Mouse (Mus musculus) liver, embryonic 15.5 days (tissue): ENCODE data around the gene Wwc2. TPM values are rescaled to one million over a fixed set of nuclear protein-coding genes. Genes with fewer than 3 reads are reported as not detected.

Experiments used
- ATAC-seq: fragments of 200-750 bp; cut with Nextera tagmentation; 2 replicates; pipeline ENCODE4 v1.8.0; 2017; ENCODE audit warnings: moderate number of reproducible peaks, mild to moderate bottlenecking, moderate library complexity; ENCODE audit not compliant: insufficient read depth
- H3K27ac ChIP-seq: fragments of 300-500 bp; sonication (generic); replicated peaks from 2 replicates; pipeline ENCODE4 v1.5.1; 2015; ENCODE audit warnings: mild to moderate bottlenecking, inconsistent platforms
- H3K27me3 ChIP-seq: fragments of 300-500 bp; sonication (generic); 2 replicates; pipeline ENCODE4 v1.6.1; 2015; ENCODE audit warnings: mild to moderate bottlenecking, inconsistent platforms
- H3K36me3 ChIP-seq: fragments of 300-500 bp; sonication (generic); replicated peaks from 2 replicates; pipeline ENCODE4 v1.6.1; 2015; ENCODE audit warnings: moderate library complexity, mild to moderate bottlenecking, inconsistent platforms
- H3K4me1 ChIP-seq: fragments of 300-500 bp; sonication (generic); replicated peaks from 2 replicates; pipeline ENCODE4 v1.6.1; 2015; ENCODE audit warnings: inconsistent platforms
- H3K4me2 ChIP-seq: fragments of 300-500 bp; sonication (generic); 2 replicates; pipeline ENCODE4 v1.6.1; 2015; ENCODE audit warnings: moderate library complexity, mild to moderate bottlenecking, inconsistent platforms
- H3K4me3 ChIP-seq: fragments of 300-500 bp; sonication (generic); replicated peaks from 2 replicates; pipeline ENCODE4 v1.5.1; 2015; ENCODE audit warnings: mild to moderate bottlenecking, inconsistent platforms
- H3K9ac ChIP-seq: fragments of 300-500 bp; sonication (generic); 2 replicates; pipeline ENCODE4 v1.6.1; 2015; ENCODE audit warnings: moderate library complexity, mild to moderate bottlenecking, inconsistent platforms
- H3K9me3 ChIP-seq: fragments of 300-500 bp; sonication (generic); replicated peaks from 2 replicates; pipeline ENCODE4 v1.6.1; 2016; ENCODE audit warnings: inconsistent platforms
- WGBS: fragments of 180-500 bp; shearing (Covaris S2); methylation state at CpG from one replicate; pipeline ENCODE4 v1.1.7; 2015; ENCODE audit warnings: mixed read lengths; ENCODE audit not compliant: insufficient replicate concordance; 5-methylcytosine and 5-hydroxymethylcytosine counted together
- polyA plus RNA-seq: library from polyadenylated mRNA; unstranded; fragments of >200 nt; fragmentation: Nextera tagmentation; extraction: Ambion mirVana; gene quantifications from 2 replicates; pipeline ENCODE4 v1.2.1, GENCODE M21; 2015

The Wwc2 gene
- 1.4 and 1.7 TPM in 2 replicates for polyA plus RNA-seq

DNA sequence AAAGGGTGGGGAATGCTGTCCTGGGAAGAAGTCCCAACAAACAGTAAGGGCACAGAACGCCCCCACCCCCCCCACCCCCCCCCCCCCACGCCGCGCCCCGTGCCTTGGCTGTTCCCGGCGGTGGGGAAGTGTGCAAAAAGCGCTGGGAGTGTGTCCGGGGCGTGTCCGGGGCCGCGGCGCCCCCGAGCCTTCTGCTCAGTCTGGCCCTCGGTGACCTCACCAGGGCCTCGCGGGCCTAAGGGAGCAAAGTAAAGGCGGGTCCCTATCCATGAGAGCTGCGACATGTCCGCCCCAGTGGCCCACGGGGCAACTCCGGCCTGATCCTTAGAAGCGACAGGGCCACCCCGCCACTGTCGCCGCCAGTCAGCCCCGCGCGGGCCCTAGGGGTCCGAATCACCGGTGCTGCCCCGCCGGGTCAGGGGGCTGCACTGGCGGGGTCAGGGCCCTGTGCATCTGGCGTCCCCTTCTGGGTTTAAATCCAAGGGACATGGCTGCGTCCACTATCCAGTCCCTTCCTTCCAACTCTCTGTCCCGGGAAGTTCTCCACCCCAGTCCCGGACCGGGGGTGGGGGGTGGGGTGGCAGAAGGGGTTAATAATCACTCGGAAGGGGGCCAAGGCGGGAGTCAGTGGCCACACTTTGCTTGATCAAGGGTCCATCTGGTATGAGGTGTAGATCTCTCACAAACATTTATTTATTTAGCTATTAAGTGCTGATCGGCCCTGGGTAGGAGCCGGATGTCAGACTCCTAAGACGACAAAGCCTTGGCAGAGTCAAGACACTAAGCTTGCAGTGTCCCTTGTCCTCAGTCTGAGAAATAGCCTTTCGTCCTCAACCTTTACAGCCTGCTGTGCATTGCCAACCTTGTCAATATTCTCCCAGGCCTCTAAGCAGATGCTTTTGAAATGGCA, at the start of gene Wwc2:
TSS of gene Wwc2 (minus strand) at position 14 of the 910 bp plus-strand sequence.
- no peaks in the 10 kb centered on the region for H3K9me3 ChIP-seq
- peaks cover 29% of the 10 kb centered on the region for H3K4me1 ChIP-seq
- H3K4me2 ChIP-seq = peak within 1 kb of the TSS; percentile 87
- WGBS = 7% methylated on average over 46 of the region's 46 CpGs
- peak within 1 kb of the TSS; percentile 58 for H3K9ac ChIP-seq
- H3K4me3 ChIP-seq = peak within 1 kb of the TSS; percentile 66
- no peaks in the 10 kb centered on the region for H3K36me3 ChIP-seq
- peak; percentile 67 for ATAC-seq
- peaks cover 38% of the 10 kb centered on the region for H3K27me3 ChIP-seq
- H3K27ac ChIP-seq = peak within 1 kb of the TSS; percentile 72

DNA sequence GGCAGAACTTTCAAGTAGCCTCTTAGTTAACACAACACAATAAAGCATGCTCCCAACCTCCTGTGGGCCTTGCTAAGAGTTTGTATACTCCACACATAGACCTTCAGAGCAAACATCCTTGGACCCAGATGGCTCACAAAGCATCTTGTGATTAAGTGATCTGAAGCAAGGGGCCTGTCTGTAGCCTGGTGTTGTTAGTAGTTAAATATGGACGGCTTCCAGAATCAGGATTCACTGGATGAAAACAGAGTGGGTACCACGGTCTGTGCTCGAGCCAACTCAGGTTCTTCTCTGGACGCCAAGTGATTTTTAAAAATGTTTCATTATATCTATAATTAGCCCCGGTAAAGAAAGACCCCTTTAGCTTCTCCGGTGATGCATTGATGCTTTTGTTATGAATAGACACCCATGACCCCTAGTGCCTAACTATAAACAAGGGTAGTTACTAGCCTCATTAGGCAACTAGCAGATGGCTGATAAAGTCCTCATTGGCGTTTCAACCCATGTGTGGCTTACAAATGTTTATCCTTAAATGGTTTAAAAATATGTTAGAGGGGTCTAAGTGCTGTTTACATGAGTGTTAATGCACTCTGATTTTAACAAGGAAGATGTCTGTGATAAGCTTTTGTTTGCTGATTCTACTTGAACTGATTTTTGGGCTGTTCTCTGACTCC, 47.7 kb upstream of the Wwc2 start:
- no peaks in the 10 kb centered on the region for H3K27me3 ChIP-seq
- no peak for ATAC-seq
- 67% methylated on average over 7 of the region's 7 CpGs for WGBS
- H3K4me2 ChIP-seq = no peak overlapping the region
- H3K4me3 ChIP-seq = no peak overlapping the region
- no peaks in the 10 kb centered on the region for H3K4me1 ChIP-seq
- H3K27ac ChIP-seq = no peak overlapping the region
- no peaks in the 10 kb centered on the region for H3K9me3 ChIP-seq
- H3K9ac ChIP-seq = no peak overlapping the region
- no peaks in the 10 kb centered on the region for H3K36me3 ChIP-seq

DNA sequence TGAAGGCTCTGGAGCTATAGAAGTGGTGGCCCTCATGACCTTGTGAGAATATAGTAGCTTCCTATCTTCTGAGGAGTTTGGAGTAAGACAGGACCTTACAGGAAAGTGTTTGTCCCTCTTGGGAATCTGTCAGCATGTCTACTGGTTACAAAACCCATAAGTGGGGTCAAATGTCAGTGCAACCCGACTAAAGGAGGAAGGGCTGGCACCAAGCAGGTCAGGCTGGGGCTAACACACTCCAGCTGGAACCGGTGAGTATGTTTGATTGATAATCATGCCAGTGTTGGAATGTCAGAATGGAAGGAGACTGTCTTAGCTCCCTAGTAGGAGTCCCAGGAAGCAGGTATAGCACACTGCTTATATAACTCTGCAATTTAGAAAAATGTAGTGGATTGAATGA, 41.3 kb upstream of the Wwc2 start:
- Histone ChIP-seq H3K9me3 (no peaks in the 10 kb centered on the region), H3K4me3 (no peak overlapping the region), H3K36me3 (no peaks in the 10 kb centered on the region), H3K27me3 (no peaks in the 10 kb centered on the region), H3K9ac (no peak overlapping the region), H3K27ac (no peak overlapping the region), H3K4me1 (no peaks in the 10 kb centered on the region), H3K4me2 (no peak overlapping the region)
- ATAC-seq = no peak
- 32% methylated on average over 2 of the region's 2 CpGs for WGBS

DNA sequence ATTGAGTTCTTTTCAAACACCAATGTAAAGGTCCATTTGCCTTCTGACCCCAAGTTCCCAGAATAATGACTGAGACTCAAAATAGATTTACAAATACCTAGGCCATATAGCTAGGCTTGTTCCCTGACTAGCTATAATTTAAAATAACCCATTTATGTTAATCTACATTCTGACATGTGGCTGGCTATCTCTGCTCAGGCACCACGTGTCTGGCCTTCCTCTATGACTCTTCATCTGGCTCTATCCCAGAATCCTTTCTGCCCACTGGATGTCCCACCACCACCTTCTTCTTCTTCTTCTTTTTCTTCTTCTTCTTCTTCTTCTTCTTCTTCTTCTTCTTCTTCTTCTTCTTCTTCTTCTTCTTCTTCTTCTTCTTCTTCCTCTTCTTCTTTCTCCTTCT, 39.9 kb upstream of the Wwc2 start:
- H3K4me3 ChIP-seq = no peak overlapping the region
- H3K27me3 ChIP-seq = no peaks in the 10 kb centered on the region
- H3K9me3 ChIP-seq = no peaks in the 10 kb centered on the region
- H3K4me1 ChIP-seq = no peaks in the 10 kb centered on the region
- no peak overlapping the region for H3K9ac ChIP-seq
- no peaks in the 10 kb centered on the region for H3K36me3 ChIP-seq
- 38% methylated on average over 1 of the region's 1 CpGs for WGBS
- no peak overlapping the region for H3K4me2 ChIP-seq
- H3K27ac ChIP-seq = no peak overlapping the region
- no peak for ATAC-seq

DNA sequence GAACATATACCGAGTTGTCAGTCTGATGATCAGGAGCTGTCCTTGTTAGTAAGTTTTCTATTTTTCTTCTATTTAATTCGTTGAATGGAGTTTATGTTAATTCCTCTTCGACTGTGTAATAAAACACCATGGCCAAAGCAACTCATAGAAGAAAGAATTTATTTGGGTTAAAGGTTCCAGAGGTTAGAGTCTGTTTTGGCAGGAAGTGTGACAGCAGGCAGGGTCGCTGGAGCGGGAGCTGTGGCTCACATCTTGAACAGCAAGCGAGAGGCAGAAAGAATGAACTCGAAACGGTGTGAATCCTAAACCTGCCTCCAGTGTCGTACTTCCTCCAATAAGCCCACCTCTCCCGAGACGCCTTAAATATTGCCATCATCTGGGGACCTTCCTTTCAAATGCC, 36.1 kb upstream of the Wwc2 start:
- H3K27me3 ChIP-seq = no peaks in the 10 kb centered on the region
- H3K4me2 ChIP-seq = no peak overlapping the region
- no peak overlapping the region for H3K4me3 ChIP-seq
- no peaks in the 10 kb centered on the region for H3K4me1 ChIP-seq
- H3K9me3 ChIP-seq = no peaks in the 10 kb centered on the region
- H3K27ac ChIP-seq = no peak overlapping the region
- WGBS = 61% methylated on average over 11 of the region's 11 CpGs
- no peak overlapping the region for H3K9ac ChIP-seq
- H3K36me3 ChIP-seq = no peaks in the 10 kb centered on the region
- ATAC-seq = no peak

DNA sequence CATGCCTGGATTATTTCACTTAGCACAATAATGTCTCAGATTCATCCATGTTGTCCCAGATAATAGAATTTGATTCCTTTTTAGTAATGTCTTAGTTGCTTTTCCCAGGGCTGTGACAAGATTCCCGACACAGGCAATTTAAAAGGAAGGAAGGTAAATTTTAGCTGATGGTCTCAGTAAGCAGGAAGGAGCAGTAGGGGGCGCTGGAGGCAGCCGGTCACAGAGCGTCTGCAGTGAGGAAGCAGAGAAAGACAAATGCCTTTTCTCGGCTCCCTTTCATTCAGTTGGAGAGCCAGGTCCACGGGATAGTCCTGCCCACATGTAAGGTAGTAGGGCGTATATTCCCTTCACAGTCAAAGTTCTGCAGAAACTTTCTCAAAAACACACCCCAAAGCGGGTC, 32.5 kb upstream of the Wwc2 start:
- Histone ChIP-seq H3K9me3 (no peaks in the 10 kb centered on the region), H3K4me2 (no peak overlapping the region), H3K27me3 (no peaks in the 10 kb centered on the region), H3K4me1 (no peaks in the 10 kb centered on the region), H3K27ac (no peak overlapping the region), H3K9ac (no peak overlapping the region), H3K36me3 (no peaks in the 10 kb centered on the region), H3K4me3 (no peak overlapping the region)
- ATAC-seq = no peak
- 52% methylated on average over 8 of the region's 8 CpGs for WGBS

DNA sequence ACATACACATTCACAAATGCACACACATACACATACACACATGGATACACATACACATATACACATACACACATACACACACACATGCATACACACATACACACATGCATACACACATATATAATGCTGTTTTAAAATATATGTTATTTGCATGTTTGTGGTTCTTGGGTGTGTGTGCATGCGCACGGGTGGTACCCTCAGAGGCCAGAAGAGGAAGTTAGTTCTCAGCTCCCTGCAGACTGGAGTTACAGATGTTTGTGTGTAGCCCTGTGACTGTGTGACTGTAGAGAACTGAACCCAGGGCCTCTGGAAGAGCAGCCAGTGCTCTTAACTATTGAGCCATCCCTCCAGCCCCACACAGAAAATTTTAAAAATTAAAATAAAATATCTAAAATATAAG, 29.0 kb upstream of the Wwc2 start:
- Histone ChIP-seq H3K4me1 (no peaks in the 10 kb centered on the region), H3K27me3 (no peaks in the 10 kb centered on the region), H3K4me3 (no peak overlapping the region), H3K9me3 (no peaks in the 10 kb centered on the region), H3K36me3 (no peaks in the 10 kb centered on the region), H3K9ac (no peak overlapping the region), H3K4me2 (no peak overlapping the region), H3K27ac (no peak overlapping the region)
- WGBS = 31% methylated on average over 2 of the region's 2 CpGs
- ATAC-seq = no peak

DNA sequence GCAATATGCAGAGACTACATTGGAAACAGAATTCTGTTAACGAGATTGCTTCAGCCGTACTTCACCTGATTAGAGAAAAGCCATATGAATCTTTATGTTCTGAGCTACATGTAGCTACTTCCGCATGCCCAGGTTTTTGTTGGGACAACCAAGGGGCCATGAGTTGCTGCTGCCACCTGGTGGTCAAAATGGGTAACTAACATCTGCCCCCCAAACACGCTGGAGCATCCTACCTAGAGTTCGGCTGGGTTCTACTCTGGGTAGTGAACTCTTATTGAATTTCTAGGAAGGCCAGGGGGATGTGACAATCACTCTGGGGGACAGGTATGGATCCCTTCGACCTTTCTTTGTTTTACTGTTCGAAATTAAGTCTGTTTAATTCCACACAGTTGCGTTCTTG, 25.8 kb upstream of the Wwc2 start:
- Histone ChIP-seq H3K27ac (no peak overlapping the region), H3K36me3 (no peaks in the 10 kb centered on the region), H3K4me1 (no peaks in the 10 kb centered on the region), H3K4me2 (no peak overlapping the region), H3K4me3 (no peak overlapping the region), H3K27me3 (no peaks in the 10 kb centered on the region), H3K9me3 (no peaks in the 10 kb centered on the region), H3K9ac (no peak overlapping the region)
- WGBS = 20% methylated on average over 8 of the region's 8 CpGs
- ATAC-seq = no peak

DNA sequence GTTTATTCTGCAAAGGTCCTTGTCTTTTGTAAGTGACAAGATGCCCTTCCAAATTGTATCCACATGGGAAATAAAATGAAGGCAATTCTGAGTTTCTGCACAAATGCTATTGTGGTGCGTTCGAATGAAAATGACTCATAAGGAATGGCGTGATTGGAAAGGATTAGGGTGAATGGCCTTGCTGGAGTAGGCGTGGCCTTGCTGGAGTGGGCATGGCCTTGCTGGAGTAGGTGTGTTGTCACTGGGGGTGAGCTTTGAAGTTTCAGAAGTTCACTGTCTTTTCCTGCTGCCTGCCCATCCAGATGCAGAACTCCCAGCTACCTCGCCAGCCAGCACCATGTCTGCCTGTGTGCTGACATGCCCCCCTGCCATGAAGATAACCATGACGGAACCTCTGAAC, 23.7 kb upstream of the Wwc2 start:
- 81% methylated on average over 6 of the region's 6 CpGs for WGBS
- H3K9me3 ChIP-seq = no peaks in the 10 kb centered on the region
- ATAC-seq = no peak
- H3K4me1 ChIP-seq = no peaks in the 10 kb centered on the region
- H3K4me2 ChIP-seq = no peak overlapping the region
- no peak overlapping the region for H3K9ac ChIP-seq
- no peaks in the 10 kb centered on the region for H3K36me3 ChIP-seq
- no peak overlapping the region for H3K4me3 ChIP-seq
- no peak overlapping the region for H3K27ac ChIP-seq
- H3K27me3 ChIP-seq = no peaks in the 10 kb centered on the region

DNA sequence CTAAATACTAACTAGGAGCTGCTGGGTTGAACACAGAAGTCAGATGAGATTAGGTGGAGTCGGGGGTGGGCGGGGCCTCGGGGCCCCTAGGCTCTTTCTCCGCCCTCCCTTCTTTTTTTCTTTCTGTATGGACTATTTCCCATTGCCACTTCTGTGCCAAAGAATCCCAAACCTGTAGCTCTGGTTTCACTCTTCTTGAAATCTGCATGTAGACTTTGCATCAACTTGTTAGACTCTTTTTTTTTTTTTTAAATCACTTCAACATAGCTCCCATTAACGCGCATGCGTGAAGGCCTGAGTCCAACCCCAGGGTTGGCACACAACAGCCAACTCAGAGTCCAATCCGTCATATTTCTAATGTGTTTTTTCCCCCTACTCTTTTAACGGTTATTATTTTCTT, 22.6 kb upstream of the Wwc2 start:
- no peak overlapping the region for H3K4me2 ChIP-seq
- no peaks in the 10 kb centered on the region for H3K27me3 ChIP-seq
- ATAC-seq = no peak
- WGBS = 81% methylated on average over 9 of the region's 9 CpGs
- no peaks in the 10 kb centered on the region for H3K9me3 ChIP-seq
- H3K36me3 ChIP-seq = no peaks in the 10 kb centered on the region
- H3K27ac ChIP-seq = no peak overlapping the region
- H3K4me3 ChIP-seq = no peak overlapping the region
- no peaks in the 10 kb centered on the region for H3K4me1 ChIP-seq
- H3K9ac ChIP-seq = no peak overlapping the region

DNA sequence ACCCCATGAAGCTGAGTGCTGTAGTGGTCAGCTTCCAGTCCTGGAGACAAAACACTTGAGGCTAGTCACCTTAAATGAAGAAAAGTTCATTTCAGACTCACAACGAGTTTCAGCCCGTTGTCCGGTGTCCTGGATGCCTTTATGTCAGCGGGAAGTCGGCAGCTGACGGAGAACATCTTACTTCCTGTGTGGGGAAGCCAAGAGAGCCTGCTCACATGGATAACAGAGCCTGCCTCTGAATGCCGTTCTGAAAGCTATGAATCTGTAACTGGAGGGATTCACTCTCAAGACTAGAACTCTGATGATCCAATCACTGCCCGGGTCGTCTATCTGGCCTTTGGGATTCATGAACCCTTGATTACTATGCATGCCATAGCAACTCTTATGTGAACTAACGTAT, 21.1 kb upstream of the Wwc2 start:
- WGBS = 42% methylated on average over 10 of the region's 10 CpGs
- Histone ChIP-seq H3K9me3 (no peaks in the 10 kb centered on the region), H3K9ac (no peak overlapping the region), H3K4me1 (no peaks in the 10 kb centered on the region), H3K4me2 (no peak overlapping the region), H3K36me3 (no peaks in the 10 kb centered on the region), H3K4me3 (no peak overlapping the region), H3K27ac (no peak overlapping the region), H3K27me3 (no peaks in the 10 kb centered on the region)
- no peak for ATAC-seq
